Mouse (Mus musculus) hindbrain, embryonic 12.5 days (tissue): Measurements from ENCODE around the gene Rbbp5. TPM values are rescaled to one million over a fixed set of nuclear protein-coding genes. Genes with fewer than 3 reads are reported as not detected.
A peak's percentile ranks its signal among the peaks of the same experiment; 100 is the strongest.

ENCODE experiments used
- ATAC-seq: fragments of 200-750 bp; cut with Nextera tagmentation; 2 replicates; pipeline ENCODE4 v1.8.0; 2017; ENCODE audit warnings: moderate TSS enrichment; ENCODE audit not compliant: low FRiP score
- H3K27ac ChIP-seq: fragments of 300-500 bp; sonication (generic); 2 replicates; pipeline ENCODE4 v1.5.1; 2016; ENCODE audit warnings: mild to moderate bottlenecking
- H3K27me3 ChIP-seq: fragments of 300-500 bp; sonication (generic); 2 replicates; pipeline ENCODE4 v1.6.1; 2016; ENCODE audit warnings: mild to moderate bottlenecking
- H3K36me3 ChIP-seq: fragments of 300-500 bp; sonication (generic); 2 replicates; pipeline ENCODE4 v1.6.1; 2016; ENCODE audit warnings: mild to moderate bottlenecking
- H3K4me1 ChIP-seq: fragments of 300-500 bp; sonication (generic); 2 replicates; pipeline ENCODE4 v1.6.1; 2016
- H3K4me2 ChIP-seq: fragments of 300-500 bp; sonication (generic); replicated peaks from 2 replicates; pipeline ENCODE4 v1.6.1; 2016; ENCODE audit warnings: mild to moderate bottlenecking
- H3K4me3 ChIP-seq: fragments of 300-500 bp; sonication (generic); 2 replicates; pipeline ENCODE4 v1.5.1; 2016; ENCODE audit warnings: mild to moderate bottlenecking
- H3K9ac ChIP-seq: fragments of 300-500 bp; sonication (generic); 2 replicates; pipeline ENCODE4 v1.6.1; 2016; ENCODE audit warnings: mild to moderate bottlenecking, moderate library complexity
- H3K9me3 ChIP-seq: fragments of 300-500 bp; sonication (generic); replicated peaks from 2 replicates; pipeline ENCODE4 v1.6.1; 2016; ENCODE audit warnings: mild to moderate bottlenecking
- WGBS: fragments of 180-500 bp; shearing (Covaris S2); methylation state at CpG from one replicate; pipeline ENCODE4 v1.1.7; 2016; 5-methylcytosine and 5-hydroxymethylcytosine counted together
- polyA plus RNA-seq: library from polyadenylated mRNA; unstranded; fragments of >200 nt; fragmentation: Nextera tagmentation; extraction: Ambion mirVana; gene quantifications from 2 replicates; pipeline ENCODE4 v1.2.1, GENCODE M21; 2016

Rbbp5 gene
- 53.7 and 53.8 TPM in 2 replicates for polyA plus RNA-seq

GRCm38 (mm10) chr1:132476928-132477691, at the start of gene Rbbp5:
Rbbp5 (plus strand) TSS chr1:132477365.
- peak within 1 kb of the TSS; percentile 63 for H3K4me2 ChIP-seq
- no peaks in the 10 kb centered on the region for H3K36me3 ChIP-seq
- no peaks in the 10 kb centered on the region for H3K27me3 ChIP-seq
- peak within 1 kb of the TSS; percentile 87 for H3K4me3 ChIP-seq
- WGBS = under 1% methylated on average over 43 of the region's 43 CpGs
- H3K4me1 ChIP-seq = peaks cover 20% of the 10 kb centered on the region
- peak; percentile 92 for ATAC-seq
- H3K9ac ChIP-seq = peak within 1 kb of the TSS; percentile 86
- peak within 1 kb of the TSS; percentile 56 for H3K27ac ChIP-seq
- H3K9me3 ChIP-seq = no peaks in the 10 kb centered on the region

- H3K27me3 ChIP-seq = no peaks in the 10 kb centered on the region
- peaks cover 11% of the 10 kb centered on the region; the same call in 1 of the 2 replicates for H3K4me1 ChIP-seq
- H3K9ac ChIP-seq = no peak overlapping the region
- H3K4me2 ChIP-seq = no peak overlapping the region
- no peak overlapping the region for H3K4me3 ChIP-seq
- WGBS = 59% methylated on average over 3 of the region's 3 CpGs
- no peak overlapping the region for H3K27ac ChIP-seq
- no peak for ATAC-seq
- H3K9me3 ChIP-seq = no peaks in the 10 kb centered on the region
- H3K36me3 ChIP-seq = peaks cover 7% of the 10 kb centered on the region
Observed at GRCm38 (mm10) chr1:132430818-132431217, 46.3 kb upstream of the Rbbp5 start.

GRCm38 (mm10) chr1:132431716-132432115, 45.4 kb upstream of the Rbbp5 start:
- Histone ChIP-seq H3K9ac (no peak overlapping the region), H3K4me3 (no peak overlapping the region), H3K9me3 (no peaks in the 10 kb centered on the region), H3K27ac (no peak overlapping the region), H3K27me3 (no peaks in the 10 kb centered on the region), H3K4me1 (peaks cover 11% of the 10 kb centered on the region; the same call in 1 of the 2 replicates), H3K4me2 (no peak overlapping the region), H3K36me3 (peaks cover 11% of the 10 kb centered on the region)
- ATAC-seq = no peak
- 85% methylated on average over 9 of the region's 9 CpGs for WGBS

- H3K4me1 ChIP-seq = peaks cover 11% of the 10 kb centered on the region; the same call in 1 of the 2 replicates
- no peak overlapping the region for H3K4me2 ChIP-seq
- no peak overlapping the region for H3K4me3 ChIP-seq
- no peak overlapping the region for H3K27ac ChIP-seq
- H3K36me3 ChIP-seq = peaks cover 11% of the 10 kb centered on the region
- H3K9ac ChIP-seq = no peak overlapping the region
- no peaks in the 10 kb centered on the region for H3K9me3 ChIP-seq
- WGBS = 77% methylated on average over 5 of the region's 5 CpGs
- no peak for ATAC-seq
- no peaks in the 10 kb centered on the region for H3K27me3 ChIP-seq
Observed at GRCm38 (mm10) chr1:132433349-132433748, 43.8 kb upstream of the Rbbp5 start.

- Histone ChIP-seq H3K4me2 (no peak overlapping the region), H3K27me3 (no peaks in the 10 kb centered on the region), H3K27ac (no peak overlapping the region), H3K4me1 (peaks cover 11% of the 10 kb centered on the region; the same call in 1 of the 2 replicates), H3K9me3 (no peaks in the 10 kb centered on the region), H3K9ac (no peak overlapping the region), H3K36me3 (peaks cover 11% of the 10 kb centered on the region), H3K4me3 (no peak overlapping the region)
- 87% methylated on average over 12 of the region's 12 CpGs for WGBS
- no peak for ATAC-seq
Observed at GRCm38 (mm10) chr1:132434032-132434431, 43.1 kb upstream of the Rbbp5 start.

GRCm38 (mm10) chr1:132436320-132436958, 40.7 kb upstream of the Rbbp5 start:
- Histone ChIP-seq H3K4me3 (no peak overlapping the region), H3K27me3 (no peaks in the 10 kb centered on the region), H3K9ac (no peak overlapping the region), H3K27ac (peak overlapping the region; percentile 23; the same call in 1 of the 2 replicates), H3K9me3 (peaks cover 4% of the 10 kb centered on the region), H3K36me3 (peaks cover 27% of the 10 kb centered on the region), H3K4me1 (0 out of 2 replicates have a peak, but pooled peaks cover 4% of the 10 kb centered on the region), H3K4me2 (no peak overlapping the region)
- ATAC-seq = no peak
- 76% methylated on average over 4 of the region's 4 CpGs for WGBS

GRCm38 (mm10) chr1:132436960-132437359, 40.2 kb upstream of the Rbbp5 start:
- Histone ChIP-seq H3K9ac (no peak overlapping the region), H3K4me1 (0 out of 2 replicates have a peak, but pooled peaks cover 4% of the 10 kb centered on the region)
- 57% methylated on average over 1 of the region's 1 CpGs for WGBS

GRCm38 (mm10) chr1:132437389-132437788, 39.8 kb upstream of the Rbbp5 start:
- 79% methylated on average over 5 of the region's 5 CpGs for WGBS
- no peaks in the 10 kb centered on the region for H3K27me3 ChIP-seq
- 0 out of 2 replicates have a peak, but pooled peaks cover 4% of the 10 kb centered on the region for H3K4me1 ChIP-seq
- no peak for ATAC-seq
- H3K27ac ChIP-seq = no peak overlapping the region
- peaks cover 4% of the 10 kb centered on the region for H3K9me3 ChIP-seq
- no peak overlapping the region for H3K4me2 ChIP-seq
- H3K36me3 ChIP-seq = peaks cover 35% of the 10 kb centered on the region
- no peak overlapping the region for H3K4me3 ChIP-seq
- no peak overlapping the region for H3K9ac ChIP-seq

More at GRCm38 (mm10) chr1:132436960-132437359, 40.2 kb upstream of the Rbbp5 start:
- ATAC-seq = no peak
- H3K27ac ChIP-seq = no peak overlapping the region
- peaks cover 31% of the 10 kb centered on the region for H3K36me3 ChIP-seq
- H3K9me3 ChIP-seq = peaks cover 4% of the 10 kb centered on the region
- H3K4me3 ChIP-seq = no peak overlapping the region
- H3K4me2 ChIP-seq = no peak overlapping the region
- no peaks in the 10 kb centered on the region for H3K27me3 ChIP-seq

- 50% methylated on average over 1 of the region's 1 CpGs for WGBS
- no peak for ATAC-seq
- no peak overlapping the region for H3K4me2 ChIP-seq
Observed at GRCm38 (mm10) chr1:132440896-132441435, 36.2 kb upstream of the Rbbp5 start.

GRCm38 (mm10) chr1:132449742-132450141, 27.4 kb upstream of the Rbbp5 start:
- H3K9ac ChIP-seq = no peak overlapping the region

More at GRCm38 (mm10) chr1:132440896-132441435, 36.2 kb upstream of the Rbbp5 start:
- Histone ChIP-seq H3K36me3 (peaks cover 27% of the 10 kb centered on the region), H3K4me1 (no peaks in the 10 kb centered on the region), H3K9me3 (peaks cover 4% of the 10 kb centered on the region), H3K27ac (no peak overlapping the region), H3K27me3 (no peaks in the 10 kb centered on the region), H3K4me3 (no peak overlapping the region), H3K9ac (no peak overlapping the region)

GRCm38 (mm10) chr1:132464651-132465050, 12.5 kb upstream of the Rbbp5 start:
- no peaks in the 10 kb centered on the region for H3K9me3 ChIP-seq
- no peak overlapping the region for H3K4me3 ChIP-seq
- no peaks in the 10 kb centered on the region for H3K27me3 ChIP-seq
- H3K9ac ChIP-seq = no peak overlapping the region
- no peak for ATAC-seq
- 81% methylated on average over 5 of the region's 5 CpGs for WGBS
- H3K4me2 ChIP-seq = no peak overlapping the region
- no peak overlapping the region for H3K27ac ChIP-seq
- H3K36me3 ChIP-seq = peaks cover 41% of the 10 kb centered on the region
- no peaks in the 10 kb centered on the region for H3K4me1 ChIP-seq

More at GRCm38 (mm10) chr1:132449742-132450141, 27.4 kb upstream of the Rbbp5 start:
- no peak for ATAC-seq
- WGBS = 95% methylated on average over 7 of the region's 7 CpGs
- H3K27me3 ChIP-seq = no peaks in the 10 kb centered on the region
- no peak overlapping the region for H3K27ac ChIP-seq
- no peaks in the 10 kb centered on the region for H3K4me1 ChIP-seq
- no peak overlapping the region for H3K4me3 ChIP-seq
- H3K4me2 ChIP-seq = no peak overlapping the region
- H3K9me3 ChIP-seq = no peaks in the 10 kb centered on the region
- peaks cover 24% of the 10 kb centered on the region for H3K36me3 ChIP-seq

GRCm38 (mm10) chr1:132468926-132469325, 8.2 kb upstream of the Rbbp5 start:
- ATAC-seq = no peak

More at GRCm38 (mm10) chr1:132468926-132469325, 8.2 kb upstream of the Rbbp5 start:
- Histone ChIP-seq H3K4me3 (no peak overlapping the region), H3K27me3 (no peaks in the 10 kb centered on the region), H3K9ac (no peak overlapping the region), H3K27ac (no peak overlapping the region), H3K4me2 (no peak overlapping the region), H3K9me3 (no peaks in the 10 kb centered on the region), H3K4me1 (no peaks in the 10 kb centered on the region), H3K36me3 (peaks cover 10% of the 10 kb centered on the region)
